Mouse (Mus musculus) stomach, embryonic 16.5 days (tissue): ENCODE measurements around the gene Maip1. TPM values are rescaled to one million over a fixed set of nuclear protein-coding genes. Genes with fewer than 3 reads are reported as not detected.

ENCODE experiments used
- ATAC-seq: fragments of 200-750 bp; cut with Nextera tagmentation; 2 replicates; pipeline ENCODE4 v1.8.0; 2017; ENCODE audit warnings: moderate number of reproducible peaks, moderate TSS enrichment; ENCODE audit not compliant: insufficient read depth, low FRiP score
- H3K27ac ChIP-seq: fragments of 300-500 bp; sonication (generic); 2 replicates; pipeline ENCODE4 v1.5.1; 2014; ENCODE audit warnings: low read length
- H3K27me3 ChIP-seq: fragments of 300-500 bp; sonication (generic); 2 replicates; pipeline ENCODE4 v1.6.1; 2014; ENCODE audit warnings: low read length, control low read depth, mixed read lengths; ENCODE audit not compliant: control insufficient read depth, insufficient read depth
- H3K36me3 ChIP-seq: fragments of 300-500 bp; sonication (generic); 2 replicates; pipeline ENCODE4 v1.6.1; 2014; ENCODE audit warnings: low read length; ENCODE audit not compliant: control insufficient read depth, insufficient read depth
- H3K4me1 ChIP-seq: fragments of 300-500 bp; sonication (generic); 2 replicates; pipeline ENCODE4 v1.6.1; 2014; ENCODE audit warnings: low read length, control low read depth, mixed read lengths; ENCODE audit not compliant: control insufficient read depth, insufficient read depth
- H3K4me2 ChIP-seq: fragments of 300-500 bp; sonication (generic); 2 replicates; pipeline ENCODE4 v1.6.1; 2014; ENCODE audit warnings: low read depth, low read length, mixed read lengths
- H3K4me3 ChIP-seq: fragments of 300-500 bp; sonication (generic); replicated peaks from 2 replicates; pipeline ENCODE4 v1.5.1; 2014; ENCODE audit warnings: mild to moderate bottlenecking, low read length
- H3K9ac ChIP-seq: fragments of 300-500 bp; sonication (generic); 2 replicates; pipeline ENCODE4 v1.6.1; 2014; ENCODE audit warnings: low read length
- H3K9me3 ChIP-seq: fragments of 300-500 bp; sonication (generic); replicated peaks from 2 replicates; pipeline ENCODE4 v1.6.1; 2016; ENCODE audit warnings: low read length, control low read depth; ENCODE audit not compliant: control insufficient read depth
- WGBS: fragments of 180-500 bp; shearing (Covaris S2); extraction: QIAGEN DNeasy Blood & Tissue Kit; methylation state at CpG from one replicate; pipeline ENCODE4 v1.1.7; 2014; 5-methylcytosine and 5-hydroxymethylcytosine counted together
- polyA plus RNA-seq: library from polyadenylated mRNA; unstranded; fragments of >200 nt; fragmentation: Nextera tagmentation; extraction: Ambion mirVana; gene quantifications from 2 replicates; pipeline ENCODE4 v1.2.1, GENCODE M21; 2015

The Maip1 gene
- polyA plus RNA-seq, 1 experiment from 2014 or later: 17.1 TPM

DNA sequence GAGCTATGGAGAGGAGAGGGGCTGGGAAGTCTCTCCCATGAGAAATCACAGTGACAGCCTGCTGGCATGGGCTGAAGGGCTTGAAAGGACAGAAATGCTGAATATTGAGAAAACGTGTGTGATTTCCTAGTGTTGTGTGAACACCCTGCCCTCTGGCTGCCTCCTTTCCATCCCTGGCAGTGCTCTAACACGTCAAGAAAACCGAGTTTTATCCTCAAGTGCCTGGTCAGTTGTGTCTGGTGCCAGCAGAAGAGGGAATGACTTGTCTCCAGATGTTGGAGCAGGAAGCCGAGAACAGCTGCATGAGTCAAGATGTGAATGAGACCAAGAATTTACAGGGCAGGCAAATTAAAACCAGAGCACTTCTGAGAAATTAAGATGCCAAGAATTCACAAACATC lies 34.6 kb downstream of the Maip1 start:
- no peaks in the 10 kb centered on the region for H3K36me3 ChIP-seq
- no peak for ATAC-seq
- H3K4me1 ChIP-seq: peaks cover 16% of the 10 kb centered on the region
- H3K27me3 ChIP-seq: no peaks in the 10 kb centered on the region
- H3K27ac ChIP-seq: no peak overlapping the region
- H3K9ac ChIP-seq: no peak overlapping the region
- whole genome bisulfite sequencing: 37% methylated on average over 4 of the region's 4 CpGs
- H3K4me3 ChIP-seq: no peak overlapping the region
- no peaks in the 10 kb centered on the region for H3K9me3 ChIP-seq
- no peak overlapping the region for H3K4me2 ChIP-seq

DNA sequence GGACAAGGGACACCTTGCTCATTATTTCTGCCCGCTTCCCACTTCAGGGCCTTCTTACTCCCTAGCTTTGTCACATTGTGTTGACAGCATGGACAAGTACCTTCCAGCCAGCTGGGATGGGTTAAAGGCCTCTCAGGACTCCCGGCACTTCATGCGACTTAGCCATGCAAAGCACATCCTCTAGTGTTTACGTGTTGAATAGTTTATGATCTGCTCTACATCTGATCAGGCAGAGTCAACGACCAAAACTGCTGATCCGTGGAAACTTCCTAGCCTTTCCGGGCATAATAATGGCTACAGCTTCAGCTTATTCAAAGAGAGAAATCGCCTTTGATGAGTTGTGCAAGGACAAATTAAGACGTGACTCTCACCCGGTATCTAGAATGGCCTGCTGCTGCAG lies 39.6 kb downstream of the Maip1 start:
- Histone ChIP-seq H3K4me1 (no peaks in the 10 kb centered on the region), H3K4me3 (no peak overlapping the region), H3K36me3 (no peaks in the 10 kb centered on the region), H3K4me2 (no peak overlapping the region), H3K27me3 (no peaks in the 10 kb centered on the region), H3K9ac (no peak overlapping the region), H3K9me3 (no peaks in the 10 kb centered on the region), H3K27ac (no peak overlapping the region)
- 68% methylated on average over 10 of the region's 10 CpGs for whole genome bisulfite sequencing
- ATAC-seq: no peak

- no peak overlapping the region for H3K4me2 ChIP-seq
- no peaks in the 10 kb centered on the region for H3K27me3 ChIP-seq
- no peaks in the 10 kb centered on the region for H3K9me3 ChIP-seq
- H3K36me3 ChIP-seq: no peaks in the 10 kb centered on the region
- WGBS: 86% methylated on average over 1 of the region's 1 CpGs
- H3K27ac ChIP-seq: no peak overlapping the region
- ATAC-seq: no peak
- no peak overlapping the region for H3K9ac ChIP-seq
- H3K4me1 ChIP-seq: no peaks in the 10 kb centered on the region
- no peak overlapping the region for H3K4me3 ChIP-seq
These were observed 44.1 kb downstream of the Maip1 start for GRCm38 (mm10) chr1:57450241-57450640.

GRCm38 (mm10) chr1:57460305-57460940 lies 54.3 kb downstream of the Maip1 start:
- Histone ChIP-seq H3K9ac (no peak overlapping the region), H3K27me3 (no peaks in the 10 kb centered on the region), H3K27ac (peak overlapping the region; percentile 2; the same call in 1 of the 2 replicates), H3K9me3 (no peaks in the 10 kb centered on the region), H3K36me3 (no peaks in the 10 kb centered on the region), H3K4me3 (no peak overlapping the region), H3K4me2 (no peak overlapping the region), H3K4me1 (no peaks in the 10 kb centered on the region)
- ATAC-seq: peak; percentile 50; the same call in 1 of the 2 replicates
- 54% methylated on average over 6 of the region's 6 CpGs for WGBS

Other genes with a start within 250 kb of the Maip1 start
- gene 1700066M21Rik, start 28.7 kb upstream of the Maip1 start, polyA plus RNA-seq: 11.5 and 14.8 TPM in 2 replicates
- 27.2 and 29.2 TPM in 2 replicates for gene Tyw5, start 773 bp downstream of the Maip1 start, polyA plus RNA-seq